Mouse (Mus musculus) C2C12 (cell line): ENCODE data around the gene S100a10.

Source experiments
- CEBPB ChIP-seq: IDR thresholded peaks from one replicate; pipeline ENCODE4 v1.6.1; 2011; ENCODE audit warnings: low read depth, mild to moderate bottlenecking, control low read depth, moderate library complexity
- CTCF ChIP-seq: IDR thresholded peaks from one replicate; pipeline ENCODE4 v1.5.1; 2011; ENCODE audit not compliant: control insufficient read depth, insufficient read depth, insufficient read length
- MAX ChIP-seq: IDR thresholded peaks from one replicate; pipeline ENCODE4 v1.6.1; 2011; ENCODE audit warnings: mild to moderate bottlenecking, control low read depth
- USF1 ChIP-seq: IDR thresholded peaks from one replicate; pipeline ENCODE4 v1.6.1; 2011; ENCODE audit warnings: low read depth, mild to moderate bottlenecking, control low read depth, moderate library complexity

- no peak for TF ChIP-seq CTCF
- TF ChIP-seq CEBPB, result no peak
- no peak for TF ChIP-seq USF1
- TF ChIP-seq MAX, result no peak
Measured at GRCm38 (mm10) chr3:93580946-93581345, 26.1 kb downstream of the S100a10 start.
